Mouse (Mus musculus) hindbrain, embryonic 12.5 days (tissue): ENCODE measurements around the gene Myo1h. TPM values are rescaled to one million over a fixed set of nuclear protein-coding genes. Genes with fewer than 3 reads are reported as not detected.

Experiments used
- ATAC-seq: fragments of 200-750 bp; cut with Nextera tagmentation; 2 replicates; pipeline ENCODE4 v1.8.0; 2017; ENCODE audit warnings: moderate TSS enrichment; ENCODE audit not compliant: low FRiP score
- H3K27ac ChIP-seq: fragments of 300-500 bp; sonication (generic); 2 replicates; pipeline ENCODE4 v1.5.1; 2016; ENCODE audit warnings: mild to moderate bottlenecking
- H3K27me3 ChIP-seq: fragments of 300-500 bp; sonication (generic); 2 replicates; pipeline ENCODE4 v1.6.1; 2016; ENCODE audit warnings: mild to moderate bottlenecking
- H3K36me3 ChIP-seq: fragments of 300-500 bp; sonication (generic); 2 replicates; pipeline ENCODE4 v1.6.1; 2016; ENCODE audit warnings: mild to moderate bottlenecking
- H3K4me1 ChIP-seq: fragments of 300-500 bp; sonication (generic); 2 replicates; pipeline ENCODE4 v1.6.1; 2016
- H3K4me2 ChIP-seq: fragments of 300-500 bp; sonication (generic); replicated peaks from 2 replicates; pipeline ENCODE4 v1.6.1; 2016; ENCODE audit warnings: mild to moderate bottlenecking
- H3K4me3 ChIP-seq: fragments of 300-500 bp; sonication (generic); 2 replicates; pipeline ENCODE4 v1.5.1; 2016; ENCODE audit warnings: mild to moderate bottlenecking
- H3K9ac ChIP-seq: fragments of 300-500 bp; sonication (generic); 2 replicates; pipeline ENCODE4 v1.6.1; 2016; ENCODE audit warnings: mild to moderate bottlenecking, moderate library complexity
- H3K9me3 ChIP-seq: fragments of 300-500 bp; sonication (generic); replicated peaks from 2 replicates; pipeline ENCODE4 v1.6.1; 2016; ENCODE audit warnings: mild to moderate bottlenecking
- WGBS: fragments of 180-500 bp; shearing (Covaris S2); methylation state at CpG from one replicate; pipeline ENCODE4 v1.1.7; 2016; 5-methylcytosine and 5-hydroxymethylcytosine counted together
- polyA plus RNA-seq: library from polyadenylated mRNA; unstranded; fragments of >200 nt; fragmentation: Nextera tagmentation; extraction: Ambion mirVana; gene quantifications from 2 replicates; pipeline ENCODE4 v1.2.1, GENCODE M21; 2016

Myo1h gene
- polyA plus RNA-seq, 1 experiment from 2014 or later = 0.79 TPM

DNA sequence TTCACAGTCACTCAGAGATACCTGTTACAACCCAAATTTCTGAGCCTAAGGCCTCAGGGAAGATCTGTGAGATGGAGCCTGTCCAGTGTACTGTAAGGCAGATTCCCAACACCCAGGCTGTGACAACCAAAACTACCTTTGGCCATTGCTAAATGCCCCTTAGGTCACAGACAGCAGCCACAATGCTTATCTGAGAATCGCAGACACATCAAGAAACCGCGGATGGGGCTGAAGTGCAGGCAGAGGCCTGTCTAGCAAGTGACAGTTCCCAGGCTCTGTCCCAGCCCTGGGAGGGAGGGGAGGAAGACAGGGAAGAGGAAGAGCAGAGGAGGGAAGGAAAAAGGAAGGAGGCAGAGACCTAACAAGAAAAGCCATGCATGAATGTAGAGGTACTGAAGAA is 82.4 kb downstream of the Myo1h start:
- ATAC-seq = no peak

DNA sequence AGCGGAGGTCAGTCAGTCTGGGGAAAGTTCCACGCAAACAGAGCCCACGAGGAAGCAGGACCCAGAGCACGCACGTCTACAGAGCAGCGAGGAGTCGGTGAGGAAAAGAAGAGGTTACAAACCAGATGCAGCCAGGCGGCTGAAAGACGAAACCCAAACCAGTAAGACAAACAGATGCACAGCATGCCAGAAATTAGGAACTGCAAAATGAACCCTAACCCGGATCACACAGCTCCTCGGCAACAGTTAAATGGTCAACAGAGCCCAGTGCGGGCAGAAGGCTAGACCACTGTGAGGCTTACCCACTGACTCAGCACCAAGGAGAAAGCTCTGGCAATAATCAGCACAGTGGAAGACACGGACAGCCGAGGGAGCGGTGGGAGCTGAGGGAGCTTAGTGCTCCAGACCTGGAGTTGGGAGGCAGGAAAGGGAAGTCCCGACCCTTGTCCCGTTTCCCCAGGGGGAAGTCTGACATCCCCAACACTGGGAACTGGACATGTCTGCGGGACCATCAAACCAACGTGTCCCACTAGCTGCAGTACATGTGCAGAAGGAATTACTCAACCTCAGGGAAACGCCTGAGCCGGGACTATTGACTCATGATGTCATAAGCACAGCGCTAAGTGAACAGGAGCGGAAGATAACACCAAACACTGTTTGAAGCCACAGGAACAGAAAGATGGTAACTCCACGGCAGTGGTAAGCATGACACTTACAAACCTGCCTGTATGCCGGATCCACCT is 82.9 kb downstream of the Myo1h start:
- H3K9me3 ChIP-seq = no peaks in the 10 kb centered on the region
- H3K4me2 ChIP-seq = no peak overlapping the region
- peaks cover 43% of the 10 kb centered on the region for H3K4me1 ChIP-seq
- H3K36me3 ChIP-seq = peaks cover 94% of the 10 kb centered on the region
- no peak overlapping the region for H3K9ac ChIP-seq
- H3K4me3 ChIP-seq = no peak overlapping the region
- ATAC-seq = no peak
- no peak overlapping the region; the same call in 1 of the 2 replicates for H3K27ac ChIP-seq
- 67% methylated on average over 25 of the region's 25 CpGs for WGBS
- no peaks in the 10 kb centered on the region for H3K27me3 ChIP-seq

More for the DNA sequence above, 82.4 kb downstream of the Myo1h start:
- Histone ChIP-seq H3K9me3 (no peaks in the 10 kb centered on the region), H3K9ac (no peak overlapping the region), H3K4me1 (peaks cover 39% of the 10 kb centered on the region), H3K4me2 (no peak overlapping the region), H3K36me3 (peaks cover 97% of the 10 kb centered on the region), H3K4me3 (no peak overlapping the region), H3K27me3 (no peaks in the 10 kb centered on the region), H3K27ac (no peak overlapping the region; the same call in 1 of the 2 replicates)
- WGBS = 71% methylated on average over 3 of the region's 3 CpGs

DNA sequence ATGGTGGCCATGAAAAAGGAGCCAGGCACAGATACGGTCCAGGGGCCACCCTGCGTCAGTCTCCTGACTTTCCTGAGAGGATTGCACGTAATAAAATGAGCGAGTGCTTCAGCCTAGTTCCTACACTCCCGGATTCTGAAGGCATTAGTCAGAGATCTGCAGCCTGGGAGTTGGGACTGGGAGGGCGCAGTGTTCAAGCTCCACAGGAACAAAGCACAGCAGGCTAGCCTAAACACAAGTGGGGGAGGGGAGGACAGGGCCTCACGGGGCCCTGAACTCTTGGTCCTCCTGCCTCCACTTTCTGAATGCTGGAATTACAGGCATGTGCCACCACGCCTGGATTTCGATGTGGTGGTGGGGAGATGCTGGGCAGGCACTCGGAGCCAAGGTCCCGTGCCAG is 83.6 kb downstream of the Myo1h start:
- H3K9me3 ChIP-seq = no peaks in the 10 kb centered on the region
- no peak overlapping the region for H3K27ac ChIP-seq
- H3K4me1 ChIP-seq = peaks cover 49% of the 10 kb centered on the region
- H3K9ac ChIP-seq = no peak overlapping the region
- H3K4me3 ChIP-seq = no peak overlapping the region
- ATAC-seq = no peak
- H3K27me3 ChIP-seq = no peaks in the 10 kb centered on the region
- no peak overlapping the region for H3K4me2 ChIP-seq
- H3K36me3 ChIP-seq = peaks cover 88% of the 10 kb centered on the region
- WGBS = 46% methylated on average over 11 of the region's 11 CpGs

DNA sequence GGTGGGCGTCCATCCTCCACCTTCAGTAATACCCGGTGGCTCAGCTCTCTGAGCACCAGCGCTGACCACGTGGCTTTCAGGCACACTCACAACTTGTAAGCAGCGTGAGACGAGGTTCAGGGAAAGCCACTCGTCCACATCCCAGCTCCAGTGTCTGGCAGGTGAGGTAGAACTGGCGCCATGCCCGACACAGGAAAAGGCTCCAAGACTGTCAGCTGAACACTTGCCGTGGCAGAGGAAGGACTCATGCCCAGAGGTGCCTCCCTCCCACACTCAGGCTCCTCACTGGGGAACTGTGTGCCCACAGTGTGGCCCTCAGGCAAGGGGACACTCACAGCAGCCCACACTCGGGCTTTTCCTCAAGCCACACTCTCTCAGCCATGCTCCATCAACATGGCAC is 84.2 kb downstream of the Myo1h start:
- H3K9me3 ChIP-seq = no peaks in the 10 kb centered on the region
- ATAC-seq = no peak
- no peak overlapping the region for H3K4me2 ChIP-seq
- H3K27me3 ChIP-seq = no peaks in the 10 kb centered on the region
- peaks cover 82% of the 10 kb centered on the region for H3K36me3 ChIP-seq
- H3K4me1 ChIP-seq = peaks cover 55% of the 10 kb centered on the region
- H3K27ac ChIP-seq = no peak overlapping the region
- no peak overlapping the region for H3K9ac ChIP-seq
- 73% methylated on average over 11 of the region's 11 CpGs for WGBS
- no peak overlapping the region for H3K4me3 ChIP-seq

DNA sequence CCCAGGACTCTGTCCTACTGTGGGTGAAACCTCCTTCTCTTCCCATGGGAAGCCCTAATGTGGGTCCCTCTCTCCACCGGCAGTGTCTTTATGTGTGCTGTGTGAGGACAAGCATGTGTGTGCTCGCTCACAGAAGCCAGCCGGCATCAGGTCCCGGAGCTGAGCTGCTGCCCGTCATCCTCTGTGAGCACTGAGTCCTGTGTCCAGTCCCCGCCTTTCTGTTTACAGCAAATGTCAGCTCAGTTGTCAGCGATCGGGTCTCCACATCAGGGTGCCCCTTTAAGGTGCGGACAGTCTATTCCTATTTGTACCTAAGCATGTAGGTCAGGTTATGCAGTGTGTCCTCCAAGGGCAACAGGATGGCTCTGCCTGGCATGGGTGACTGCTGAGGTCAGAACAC is 84.6 kb downstream of the Myo1h start:
- no peak overlapping the region for H3K9ac ChIP-seq
- ATAC-seq = no peak

DNA sequence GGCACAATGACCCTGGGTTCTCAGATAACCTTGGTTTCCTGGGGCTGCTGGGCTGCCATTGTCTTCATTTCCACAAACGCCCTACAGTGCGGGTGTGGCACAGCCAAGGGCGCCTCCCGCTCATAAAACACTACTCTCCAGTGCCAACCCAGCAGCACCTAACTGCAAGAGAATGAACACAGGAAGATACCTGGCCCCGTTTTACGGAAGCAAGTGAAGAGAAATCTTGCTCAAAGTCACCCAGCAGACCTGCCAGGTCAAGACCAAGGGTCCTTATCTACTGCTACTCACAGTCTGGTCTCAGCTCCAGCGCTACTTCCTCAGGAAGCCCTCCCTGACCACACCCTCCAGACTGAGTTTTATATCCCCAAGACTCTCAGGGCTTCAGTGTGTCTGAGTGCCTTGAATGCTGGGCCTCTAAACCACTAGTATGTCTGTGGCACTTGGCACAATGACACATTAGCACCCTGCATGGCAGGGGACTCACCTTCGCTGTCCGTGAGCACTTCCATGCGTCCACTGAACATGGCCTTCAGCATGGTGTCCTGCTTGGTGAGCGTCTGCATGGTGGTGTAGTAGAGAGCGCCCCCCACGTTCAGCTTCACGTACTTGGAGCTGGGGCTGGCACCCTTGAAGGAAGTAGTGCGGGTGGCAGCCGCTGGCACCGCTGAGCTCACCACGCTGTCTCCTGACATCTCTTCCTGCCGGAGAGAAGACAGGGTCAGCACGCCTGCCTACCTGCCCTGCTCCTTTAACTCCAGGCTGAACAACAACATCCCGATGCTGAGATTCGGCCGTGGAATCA is 85.6 kb downstream of the Myo1h start:
- 93% methylated on average over 23 of the region's 23 CpGs for WGBS
- no peak overlapping the region for H3K4me2 ChIP-seq
- H3K9me3 ChIP-seq = no peaks in the 10 kb centered on the region
- peaks cover 68% of the 10 kb centered on the region for H3K36me3 ChIP-seq
- H3K27me3 ChIP-seq = no peaks in the 10 kb centered on the region
- ATAC-seq = no peak
- no peak overlapping the region for H3K9ac ChIP-seq
- H3K27ac ChIP-seq = no peak overlapping the region
- H3K4me1 ChIP-seq = peaks cover 67% of the 10 kb centered on the region
- H3K4me3 ChIP-seq = no peak overlapping the region

More for the DNA sequence above, 84.6 kb downstream of the Myo1h start:
- Histone ChIP-seq H3K36me3 (peaks cover 78% of the 10 kb centered on the region), H3K4me1 (peaks cover 58% of the 10 kb centered on the region), H3K27me3 (no peaks in the 10 kb centered on the region), H3K9me3 (no peaks in the 10 kb centered on the region), H3K4me2 (no peak overlapping the region), H3K27ac (no peak overlapping the region), H3K4me3 (no peak overlapping the region)
- WGBS = 88% methylated on average over 9 of the region's 9 CpGs

DNA sequence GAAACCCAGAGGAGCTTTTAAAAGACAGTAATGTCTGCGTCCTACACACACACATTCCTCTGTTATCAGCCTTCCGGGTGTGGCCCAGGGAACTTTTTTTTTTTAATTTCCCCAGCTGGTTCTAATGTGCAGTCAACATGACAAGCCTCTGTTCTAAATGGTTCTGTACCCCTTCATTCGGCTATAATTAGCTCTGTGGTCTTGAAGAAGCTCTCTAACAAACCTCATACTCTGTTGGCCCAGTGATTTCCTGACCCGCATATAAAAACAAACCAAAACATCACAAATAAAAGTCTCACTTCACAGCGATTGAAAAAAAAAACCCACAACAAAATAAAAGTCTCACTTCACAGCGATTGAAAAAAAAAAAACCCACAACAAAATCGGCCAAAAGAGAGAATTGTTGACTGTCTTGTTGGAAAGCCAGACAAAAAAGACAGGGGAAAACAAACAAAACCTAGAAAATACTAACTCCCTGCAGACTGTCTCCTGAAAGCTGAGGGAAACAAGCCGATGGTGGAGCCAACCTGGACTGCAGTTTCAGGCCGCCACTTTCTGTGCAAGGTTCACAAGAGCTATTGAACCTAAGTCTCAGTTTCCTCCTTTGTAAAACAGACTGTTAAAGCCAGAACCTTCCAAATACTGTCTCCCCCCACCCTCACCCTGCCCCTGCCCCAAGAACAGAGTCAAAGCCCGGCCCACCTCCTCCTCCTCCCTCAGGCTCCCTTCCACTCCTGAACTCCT is 89.4 kb downstream of the Myo1h start:
- ATAC-seq = no peak
- Histone ChIP-seq H3K4me3 (peak overlapping the region; percentile 92), H3K4me2 (peak overlapping the region; percentile 71), H3K9ac (peak overlapping the region; percentile 93), H3K27ac (0 out of 2 replicates have a peak overlapping the region, but pooled peaks have one; percentile 19), H3K4me1 (peaks cover 52% of the 10 kb centered on the region), H3K27me3 (no peaks in the 10 kb centered on the region), H3K9me3 (no peaks in the 10 kb centered on the region), H3K36me3 (peaks cover 33% of the 10 kb centered on the region)
- 73% methylated on average over 10 of the region's 10 CpGs for WGBS

DNA sequence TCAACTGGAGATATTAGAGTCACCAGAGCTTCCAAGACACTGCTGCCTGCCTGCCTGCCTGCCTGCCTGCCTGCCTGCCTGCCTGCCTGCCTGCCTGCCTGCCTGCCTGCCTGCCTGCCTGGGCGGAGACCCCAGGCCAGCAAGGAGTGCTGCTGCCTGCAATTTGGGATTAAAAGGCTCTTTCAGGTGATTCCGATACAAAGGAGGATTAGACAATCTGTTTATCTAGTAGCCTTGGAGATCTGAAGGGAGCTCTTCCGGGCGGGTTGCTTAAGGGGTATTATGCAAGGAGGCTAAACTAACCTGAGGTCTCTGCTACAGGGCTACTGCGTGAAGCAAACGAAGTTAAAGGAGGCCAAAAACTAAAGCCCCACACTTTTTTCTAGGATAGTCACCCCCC is 90.0 kb downstream of the Myo1h start:
- WGBS = 50% methylated on average over 6 of the region's 6 CpGs
- Histone ChIP-seq H3K4me1 (peaks cover 51% of the 10 kb centered on the region), H3K27ac (0 out of 2 replicates have a peak overlapping the region, but pooled peaks have one; percentile 19), H3K9me3 (no peaks in the 10 kb centered on the region), H3K9ac (peak overlapping the region; percentile 93), H3K4me3 (peak overlapping the region; percentile 92), H3K4me2 (peak overlapping the region; percentile 71), H3K36me3 (peaks cover 31% of the 10 kb centered on the region), H3K27me3 (no peaks in the 10 kb centered on the region)
- no peak for ATAC-seq

DNA sequence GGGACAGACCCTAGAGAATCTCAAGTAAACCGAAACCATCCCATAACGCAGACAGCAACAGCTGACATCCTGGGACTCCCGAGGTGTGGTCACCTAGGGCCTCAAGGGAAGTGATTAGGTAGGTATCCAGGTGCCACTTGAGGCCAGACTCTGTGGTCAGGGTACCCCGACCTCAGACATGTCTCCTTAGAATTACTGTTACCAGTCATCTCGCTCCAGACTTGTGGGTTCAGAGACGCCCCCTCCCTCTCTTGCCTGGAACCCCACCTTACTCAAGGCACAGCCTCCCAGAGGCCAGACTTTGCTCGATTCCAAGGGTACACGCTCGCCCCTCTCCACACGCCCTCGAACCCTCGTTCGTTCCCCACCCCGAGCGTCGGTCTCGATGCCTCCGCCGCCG is 90.8 kb downstream of the Myo1h start:
- Histone ChIP-seq H3K9ac (peak overlapping the region; percentile 93), H3K9me3 (no peaks in the 10 kb centered on the region), H3K4me1 (peaks cover 51% of the 10 kb centered on the region), H3K27ac (peak overlapping the region; percentile 90), H3K4me3 (peak overlapping the region; percentile 92), H3K27me3 (no peaks in the 10 kb centered on the region), H3K36me3 (peaks cover 29% of the 10 kb centered on the region), H3K4me2 (peak overlapping the region; percentile 71)
- ATAC-seq = peak; percentile 60
- under 1% methylated on average over 20 of the region's 20 CpGs for WGBS

DNA sequence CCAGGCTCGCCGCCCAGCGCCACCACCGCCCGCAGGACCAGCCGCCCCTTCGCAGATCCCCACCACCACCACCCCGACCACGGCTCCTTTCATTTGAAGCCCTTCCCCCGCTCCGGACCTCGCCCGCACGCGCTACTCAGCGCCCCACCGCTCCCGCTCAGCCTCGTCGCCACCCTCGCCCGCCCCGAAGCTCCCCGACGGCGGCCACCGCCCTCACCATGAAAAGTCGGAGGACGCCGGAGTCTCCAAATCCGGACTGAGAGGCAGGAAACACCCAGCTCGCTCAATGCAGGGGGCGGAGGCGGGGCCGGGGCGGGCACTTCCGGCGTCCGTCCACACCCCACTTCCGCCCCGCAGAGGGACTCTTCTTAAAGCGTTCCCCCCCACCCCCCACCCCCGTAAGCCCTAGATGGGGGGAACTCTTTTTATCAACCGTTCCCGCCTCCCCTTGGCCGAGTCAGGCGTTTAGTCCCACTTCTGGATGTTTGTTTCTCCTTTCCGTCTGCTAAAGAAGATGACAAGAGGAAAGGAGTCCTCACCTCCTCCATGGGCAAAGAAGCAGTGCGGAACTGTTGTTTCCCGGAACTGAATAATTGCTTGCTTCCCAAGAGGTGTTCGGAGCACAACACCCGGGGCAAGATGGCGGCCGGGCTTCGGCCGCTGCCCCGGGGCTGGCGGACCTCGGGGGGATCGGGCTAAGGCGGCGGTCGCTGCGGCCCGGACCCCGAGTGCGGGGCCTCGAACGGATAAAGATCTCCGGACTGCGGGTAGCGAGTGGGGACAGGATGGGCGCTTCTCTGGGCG is 91.4 kb downstream of the Myo1h start, which contains the start of the genes Kctd10 and Ube3b:
Gene Kctd10 (minus strand): TSS at position 300 of the 804 bp plus-strand sequence.
Gene Ube3b (plus strand): TSS at position 399 of the 804 bp plus-strand sequence.
- no peaks in the 10 kb centered on the region for H3K27me3 ChIP-seq
- WGBS = under 1% methylated on average over 73 of the region's 74 CpGs
- ATAC-seq = peak; percentile 94
- peaks cover 51% of the 10 kb centered on the region for H3K4me1 ChIP-seq
- H3K4me3 ChIP-seq = peak within 1 kb of the TSS; percentile 92
- H3K36me3 ChIP-seq = peaks cover 30% of the 10 kb centered on the region
- H3K27ac ChIP-seq = peak within 1 kb of the TSS; percentile 90
- H3K4me2 ChIP-seq = peak within 1 kb of the TSS; percentile 71
- H3K9ac ChIP-seq = peak within 1 kb of the TSS; percentile 93
- H3K9me3 ChIP-seq = no peaks in the 10 kb centered on the region

DNA sequence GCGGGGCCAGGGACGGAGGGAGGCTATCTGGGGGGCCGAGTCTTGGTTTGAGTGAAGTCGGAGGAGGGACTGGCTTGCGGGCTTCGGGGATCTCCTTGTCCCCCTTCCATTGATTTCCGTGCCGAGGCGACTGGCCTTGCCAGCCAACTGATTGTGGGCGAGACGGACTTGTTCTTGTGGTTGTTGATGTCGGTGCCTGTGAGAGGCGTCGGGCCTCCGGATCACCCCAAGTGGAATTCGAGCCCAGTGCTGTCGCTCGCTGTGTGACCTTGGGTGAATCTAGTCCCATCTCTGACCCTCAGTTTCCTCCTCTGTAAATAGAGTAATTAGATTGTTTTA is 92.0 kb downstream of the Myo1h start:
- no peak for ATAC-seq
- WGBS = 2% methylated on average over 18 of the region's 18 CpGs

More for the DNA sequence above, 92.0 kb downstream of the Myo1h start:
- Histone ChIP-seq H3K9me3 (no peaks in the 10 kb centered on the region), H3K4me3 (peak overlapping the region; percentile 92), H3K36me3 (peaks cover 28% of the 10 kb centered on the region), H3K9ac (peak overlapping the region; percentile 93), H3K27me3 (no peaks in the 10 kb centered on the region), H3K4me1 (peaks cover 48% of the 10 kb centered on the region), H3K27ac (peak overlapping the region; percentile 90), H3K4me2 (peak overlapping the region; percentile 71)
